Mouse (Mus musculus) intestine, postnatal 0 days (tissue): ENCODE data around the gene Thy1. TPM values are rescaled to one million over a fixed set of nuclear protein-coding genes. Genes with fewer than 3 reads are reported as not detected.
A peak's percentile ranks its signal among the peaks of the same experiment; 100 is the strongest.

ENCODE experiments used
- ATAC-seq: fragments of 200-750 bp; cut with Nextera tagmentation; 2 replicates; pipeline ENCODE4 v1.8.0; 2017; ENCODE audit warnings: mild to moderate bottlenecking, moderate TSS enrichment, moderate library complexity
- H3K27ac ChIP-seq: fragments of 300-500 bp; sonication (generic); 2 replicates; pipeline ENCODE4 v1.5.1; 2014; ENCODE audit warnings: mild to moderate bottlenecking, low read depth, low read length, moderate library complexity
- H3K27me3 ChIP-seq: fragments of 300-500 bp; sonication (generic); replicated peaks from 2 replicates; pipeline ENCODE4 v1.6.1; 2014; ENCODE audit warnings: low read length, mixed read lengths; ENCODE audit not compliant: control insufficient read depth, insufficient read depth
- H3K36me3 ChIP-seq: fragments of 300-500 bp; sonication (generic); 2 replicates; pipeline ENCODE4 v1.6.1; 2014; ENCODE audit warnings: mild to moderate bottlenecking, moderate library complexity; ENCODE audit not compliant: control insufficient read depth, insufficient read depth
- H3K4me1 ChIP-seq: fragments of 300-500 bp; sonication (generic); replicated peaks from 2 replicates; pipeline ENCODE4 v1.6.1; 2014; ENCODE audit warnings: antibody characterized with exemption, low read length, mixed read lengths; ENCODE audit not compliant: control insufficient read depth, insufficient read depth
- H3K4me2 ChIP-seq: fragments of 300-500 bp; sonication (generic); replicated peaks from 2 replicates; pipeline ENCODE4 v1.6.1; 2014; ENCODE audit warnings: low read depth, mild to moderate bottlenecking, moderate library complexity
- H3K4me3 ChIP-seq: fragments of 300-500 bp; sonication (generic); 2 replicates; pipeline ENCODE4 v1.5.1; 2014; ENCODE audit warnings: low read depth, low read length
- H3K9ac ChIP-seq: fragments of 300-500 bp; sonication (generic); 2 replicates; pipeline ENCODE4 v1.6.1; 2014; ENCODE audit warnings: mild to moderate bottlenecking, low read depth, low read length
- H3K9me3 ChIP-seq: fragments of 300-500 bp; sonication (generic); 2 replicates; pipeline ENCODE4 v1.6.1; 2016; ENCODE audit warnings: mixed run types; ENCODE audit not compliant: control insufficient read depth
- CTCF ChIP-seq: sonication (generic); IDR thresholded peaks from 2 replicates; pipeline ENCODE4 v1.5.1; 2016; ENCODE audit warnings: low read depth, mild to moderate bottlenecking, control low read depth, antibody characterized with exemption, moderate library complexity
- WGBS: fragments of 180-500 bp; shearing (Covaris S2); extraction: QIAGEN DNeasy Blood & Tissue Kit; methylation state at CpG from one replicate; pipeline ENCODE4 v1.1.7; 2014; 5-methylcytosine and 5-hydroxymethylcytosine counted together
- polyA plus RNA-seq: library from polyadenylated mRNA; unstranded; fragments of >200 nt; fragmentation: Nextera tagmentation; extraction: Ambion mirVana; gene quantifications from 2 replicates; pipeline ENCODE4 v1.2.1, GENCODE M21; 2015

Thy1 gene
- polyA plus RNA-seq, 1 experiment from 2014 or later = 4.9 TPM

DNA sequence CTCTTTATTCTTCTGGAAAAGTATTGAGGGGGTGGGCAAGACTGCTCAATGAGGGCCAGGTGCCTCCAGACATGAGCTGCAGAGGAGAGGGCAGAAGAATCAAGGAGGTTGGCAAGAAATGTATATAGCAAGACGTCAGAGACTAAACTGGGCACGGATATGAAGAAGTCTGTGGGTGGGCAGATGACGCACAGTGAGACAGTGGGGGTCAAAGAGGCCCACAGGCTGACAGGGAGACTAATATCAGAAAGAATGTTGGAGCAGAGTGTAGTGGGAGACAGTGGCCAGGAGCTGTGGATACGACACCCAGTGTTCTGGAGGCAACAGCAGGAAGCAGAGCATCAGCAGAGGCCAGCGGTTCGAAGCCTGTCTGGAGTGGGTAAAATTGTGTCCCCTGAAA, 15.4 kb downstream of the Thy1 start:
- 68% methylated on average over 6 of the region's 6 CpGs for WGBS
- TF ChIP-seq CTCF = no peak
- H3K36me3 ChIP-seq = no peaks in the 10 kb centered on the region
- H3K9ac ChIP-seq = no peak overlapping the region
- H3K27ac ChIP-seq = no peak overlapping the region
- no peaks in the 10 kb centered on the region for H3K27me3 ChIP-seq
- H3K4me1 ChIP-seq = no peaks in the 10 kb centered on the region
- H3K4me2 ChIP-seq = no peak overlapping the region
- H3K4me3 ChIP-seq = no peak overlapping the region
- H3K9me3 ChIP-seq = no peaks in the 10 kb centered on the region
- ATAC-seq = no peak

DNA sequence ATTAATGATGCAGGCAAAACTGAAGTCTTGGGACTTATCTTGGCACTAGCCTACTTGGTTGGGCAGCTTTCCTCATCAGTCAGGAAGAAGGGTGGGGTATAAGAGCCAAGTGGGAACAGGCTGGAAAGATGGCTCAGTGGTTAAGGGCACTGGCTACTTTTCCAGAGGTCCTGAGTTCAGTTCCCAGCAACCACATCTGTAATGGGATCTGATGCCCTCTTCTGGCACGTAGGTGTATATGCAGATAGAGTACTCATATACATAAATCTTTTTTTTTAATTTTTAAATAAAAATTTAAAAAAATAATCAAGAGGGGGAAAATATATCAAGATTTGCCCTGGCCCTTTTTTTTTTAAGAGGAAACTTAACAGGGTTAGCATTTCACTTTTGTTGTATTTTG, 22.0 kb downstream of the Thy1 start:
- H3K27me3 ChIP-seq = no peaks in the 10 kb centered on the region
- peak; percentile 35 for TF ChIP-seq CTCF
- no peak for ATAC-seq
- no peaks in the 10 kb centered on the region for H3K36me3 ChIP-seq
- no peaks in the 10 kb centered on the region for H3K9me3 ChIP-seq
- WGBS = 27% methylated on average over 1 of the region's 1 CpGs
- no peak overlapping the region for H3K4me3 ChIP-seq
- H3K27ac ChIP-seq = no peak overlapping the region
- H3K4me1 ChIP-seq = no peaks in the 10 kb centered on the region
- H3K4me2 ChIP-seq = no peak overlapping the region
- no peak overlapping the region for H3K9ac ChIP-seq

DNA sequence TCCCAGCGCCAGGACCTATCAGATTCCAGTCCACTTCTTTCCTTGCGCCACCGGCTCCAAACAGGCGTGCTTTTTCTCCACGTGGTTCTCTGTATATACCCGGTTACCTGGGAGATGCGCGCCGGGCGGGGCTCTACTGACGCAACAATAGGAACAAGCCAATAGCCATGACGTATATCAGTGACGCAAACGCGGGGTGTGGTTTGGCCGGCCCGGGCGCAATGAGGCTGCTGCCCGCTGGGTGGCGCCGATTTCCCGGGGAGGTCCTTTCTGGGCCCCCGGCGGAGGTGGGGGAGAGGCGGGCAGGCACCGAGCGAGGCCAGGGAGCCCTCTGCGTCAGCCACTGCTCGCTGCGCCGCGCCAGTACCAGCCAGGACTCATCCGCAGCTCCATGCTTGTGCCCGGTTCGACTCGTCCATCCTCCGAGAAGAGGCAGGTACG, 23.6 kb downstream of the Thy1 start, which contains the start of gene Usp2:
Gene Usp2, plus strand, starts transcription at position 237 of the 441 bp plus-strand sequence.
- H3K4me1 ChIP-seq = no peaks in the 10 kb centered on the region
- peak; percentile 95 for ATAC-seq
- no peak within 1 kb of the TSS for H3K9ac ChIP-seq
- H3K4me2 ChIP-seq = peak within 1 kb of the TSS; percentile 85
- WGBS = under 1% methylated on average over 38 of the region's 38 CpGs
- no peaks in the 10 kb centered on the region for H3K9me3 ChIP-seq
- TF ChIP-seq CTCF = peak; percentile 96
- H3K27me3 ChIP-seq = no peaks in the 10 kb centered on the region
- H3K4me3 ChIP-seq = peak within 1 kb of the TSS; percentile 41
- no peaks in the 10 kb centered on the region for H3K36me3 ChIP-seq
- no peak within 1 kb of the TSS for H3K27ac ChIP-seq

DNA sequence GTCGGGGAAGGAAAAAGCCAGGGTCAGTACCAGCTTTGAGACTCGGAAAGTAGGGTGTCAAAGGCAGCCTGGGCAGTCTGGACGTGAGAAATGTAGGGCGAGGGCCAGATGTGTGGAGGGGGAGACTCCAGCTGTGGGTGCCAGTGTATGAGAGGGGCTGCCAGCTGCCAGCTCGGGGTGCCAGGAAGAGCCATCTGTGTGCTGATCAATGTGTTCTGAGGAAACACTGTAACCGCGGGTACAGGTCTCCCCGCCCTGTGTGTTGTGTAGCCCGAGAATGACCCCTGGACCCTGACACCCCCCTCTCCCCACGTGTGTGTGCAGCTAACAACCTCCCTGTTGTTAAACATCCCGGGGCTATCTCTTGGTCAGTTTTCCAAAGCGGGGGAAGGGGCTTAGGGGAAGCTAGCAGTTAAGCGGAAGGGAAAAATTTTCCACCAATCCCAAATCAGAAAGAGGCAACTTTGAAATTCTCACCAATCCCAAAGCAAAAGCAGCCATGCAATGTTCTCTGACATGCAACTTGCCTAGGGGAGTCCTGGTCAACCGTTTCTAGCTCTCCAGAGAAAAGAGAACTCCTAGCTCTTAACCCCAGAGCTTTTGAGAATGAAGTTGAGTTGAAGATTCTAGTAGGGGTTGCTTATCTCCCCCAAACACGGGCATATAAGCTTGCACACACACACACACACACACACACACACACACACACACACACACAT, 24.2 kb downstream of the Thy1 start:
- H3K27me3 ChIP-seq = no peaks in the 10 kb centered on the region
- TF ChIP-seq CTCF = no peak
- H3K4me1 ChIP-seq = no peaks in the 10 kb centered on the region
- WGBS = 7% methylated on average over 15 of the region's 15 CpGs
- H3K9me3 ChIP-seq = no peaks in the 10 kb centered on the region
- peak overlapping the region; percentile 85 for H3K4me2 ChIP-seq
- peak; percentile 46 for ATAC-seq
- no peaks in the 10 kb centered on the region for H3K36me3 ChIP-seq
- H3K9ac ChIP-seq = no peak overlapping the region
- no peak overlapping the region for H3K27ac ChIP-seq
- peak overlapping the region; percentile 41 for H3K4me3 ChIP-seq

DNA sequence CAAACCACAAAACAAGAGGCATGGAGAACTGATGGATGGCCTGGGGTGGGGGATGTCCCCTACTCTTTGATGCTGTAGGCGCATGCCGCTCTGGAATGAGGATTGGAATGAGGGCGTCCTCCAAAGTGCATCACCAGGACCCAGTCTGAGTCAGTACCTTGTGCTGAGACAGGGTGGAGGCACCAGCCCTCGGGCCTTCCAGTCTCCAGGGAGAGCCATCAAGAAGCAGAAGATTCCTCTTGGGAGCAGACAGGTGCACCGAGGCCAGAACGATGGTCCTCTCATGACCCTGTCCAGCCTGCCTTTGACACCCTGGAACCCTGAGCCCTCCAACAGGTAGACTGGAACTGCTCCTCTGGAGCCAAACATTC, 24.8 kb downstream of the Thy1 start:
- no peak overlapping the region for H3K4me2 ChIP-seq
- H3K4me1 ChIP-seq = no peaks in the 10 kb centered on the region
- no peaks in the 10 kb centered on the region for H3K27me3 ChIP-seq
- 86% methylated on average over 6 of the region's 6 CpGs for WGBS
- H3K9ac ChIP-seq = no peak overlapping the region
- no peak overlapping the region for H3K4me3 ChIP-seq
- no peaks in the 10 kb centered on the region for H3K9me3 ChIP-seq
- no peaks in the 10 kb centered on the region for H3K36me3 ChIP-seq
- no peak for TF ChIP-seq CTCF
- no peak overlapping the region for H3K27ac ChIP-seq
- ATAC-seq = no peak

DNA sequence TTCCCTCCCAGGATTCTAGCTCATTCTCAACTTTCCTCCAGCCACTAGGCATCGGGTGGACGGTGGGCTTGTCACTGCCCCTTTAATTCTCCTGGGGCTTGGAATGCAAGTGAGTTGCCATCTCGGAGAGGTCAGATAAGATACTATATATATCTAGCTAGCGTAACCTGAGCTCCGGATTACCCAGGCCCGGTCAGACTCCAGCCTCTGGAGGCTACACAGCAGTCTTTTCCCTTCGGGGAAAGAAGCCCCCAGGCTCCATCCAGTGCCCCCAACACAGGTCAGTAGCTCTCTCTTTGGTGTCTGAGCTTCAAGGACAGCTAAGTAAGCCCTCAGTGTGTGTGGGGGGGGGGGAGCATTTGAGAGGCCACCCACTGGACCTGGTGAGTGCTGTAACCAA, 26.1 kb downstream of the Thy1 start:
- Histone ChIP-seq H3K9me3 (no peaks in the 10 kb centered on the region), H3K4me1 (no peaks in the 10 kb centered on the region), H3K36me3 (no peaks in the 10 kb centered on the region), H3K4me3 (no peak overlapping the region), H3K4me2 (no peak overlapping the region), H3K9ac (no peak overlapping the region), H3K27ac (no peak overlapping the region), H3K27me3 (no peaks in the 10 kb centered on the region)
- WGBS = 30% methylated on average over 7 of the region's 7 CpGs
- no peak for TF ChIP-seq CTCF
- ATAC-seq = no peak
